25 mouse cellular contexts compared by ENCODE assay signal in genomic region chr1:131286803-131287202, GRCm38 (mm10). TPM values are rescaled to one million over a fixed set of nuclear protein-coding genes. Genes with fewer than 3 reads are reported as not detected.
DNase-seq lines count a peak whose midpoint lies in the region; ATAC-seq lines count a peak whose summit lies in the region.
"Had no signal": no experiment of that assay in that cellular context is flagged by ENCODE, and none has a peak within 500 bp of the region (broad histone marks: within the 10 kb centered on the region; RNA-seq: fewer than 3 reads in every experiment).

No protein-coding gene starts in this region.

- no peaks in the 10 kb centered on the region for H3K9me3 ChIP-seq in heart, embryonic 13.5 days
- H3K9me3 ChIP-seq in lung, embryonic 15.5 days, result no peaks in the 10 kb centered on the region
- no peaks in the 10 kb centered on the region for H3K9me3 ChIP-seq in midbrain, embryonic 11.5 days (ENCODE audit: control insufficient read depth, low read length)
- H3K9me3 ChIP-seq: embryonic facial prominence, embryonic 15.5 days; forebrain, embryonic 10.5 days; hindbrain, embryonic 12.5 days; limb, embryonic 10.5 days; neural tube, embryonic 13.5 days had no signal

- ATAC-seq in heart, embryonic 13.5 days (ENCODE audit: extremely low read depth, insufficient number of reproducible peaks, low FRiP score, low TSS enrichment), result no peak
- 0 out of 2 replicates have a peak, but pooled peaks have one; percentile 4 for ATAC-seq in lung, embryonic 15.5 days (ENCODE audit: borderline replicate concordance, extremely low read depth, low FRiP score, low TSS enrichment)
- peak; percentile 85 for ATAC-seq in megakaryocyte, adult 5-6 weeks (ENCODE audit: poor library complexity, severe bottlenecking)
- ATAC-seq in midbrain, embryonic 11.5 days (ENCODE audit: low FRiP score), result no peak
- ATAC-seq: inflammation-experienced regulatory T-cells, adult 6 months; Patski had no signal

- no peak overlapping the region for H3K4me2 ChIP-seq in heart, embryonic 13.5 days
- no peak overlapping the region for H3K4me2 ChIP-seq in lung, embryonic 15.5 days
- no peak overlapping the region for H3K4me2 ChIP-seq in midbrain, embryonic 11.5 days
- H3K4me2 ChIP-seq: embryonic facial prominence, embryonic 15.5 days; hindbrain, embryonic 12.5 days; neural tube, embryonic 13.5 days had no signal

- DNase-seq in heart, adult 8-10 months (ENCODE audit: low spot score), result no peak
- peak; percentile 61 for DNase-seq in NIH3T3 (ENCODE audit: low read depth)
- no peak for DNase-seq in right cerebral cortex, postnatal 10 days (ENCODE audit: low spot score in 2 of 2)
- no peak for DNase-seq in cerebellum, adult 11-12 months
- no peak for DNase-seq in midbrain, embryonic 11.5 days (ENCODE audit: low spot score, missing footprints)
- DNase-seq: adrenal gland, postnatal 25 days; cerebellum, adult 18-20 months; cerebellum, postnatal 25 days; gastrocnemius, adult 2 months; heart, postnatal 10 days; kidney, adult 8-10 months; kidney, postnatal 36 days; thymus, postnatal 25 days had no signal

- H3K9ac ChIP-seq in heart, embryonic 13.5 days, result 0 out of 2 replicates have a peak overlapping the region, but pooled peaks have one; percentile 5
- H3K9ac ChIP-seq in lung, embryonic 15.5 days, result no peak overlapping the region
- H3K9ac ChIP-seq in midbrain, embryonic 11.5 days (ENCODE audit: low read length), result no peak overlapping the region
- H3K9ac ChIP-seq: embryonic facial prominence, embryonic 15.5 days; hindbrain, embryonic 12.5 days; liver, embryonic 14.5 days; neural tube, embryonic 13.5 days had no signal

- peaks cover 19% of the 10 kb centered on the region for H3K4me1 ChIP-seq in heart, embryonic 13.5 days
- no peaks in the 10 kb centered on the region for H3K4me1 ChIP-seq in lung, embryonic 15.5 days
- no peaks in the 10 kb centered on the region for H3K4me1 ChIP-seq in midbrain, embryonic 11.5 days (ENCODE audit: control insufficient read depth, insufficient read depth, low read length)
- H3K4me1 ChIP-seq: embryonic facial prominence, embryonic 15.5 days; forebrain, embryonic 10.5 days; hindbrain, embryonic 12.5 days; limb, embryonic 10.5 days had no signal

- H3K36me3 ChIP-seq in heart, embryonic 13.5 days, result peaks cover 50% of the 10 kb centered on the region
- H3K36me3 ChIP-seq in lung, embryonic 15.5 days, result peaks cover 5% of the 10 kb centered on the region
- peaks cover 5% of the 10 kb centered on the region; the same call in 1 of the 2 replicates for H3K36me3 ChIP-seq in midbrain, embryonic 11.5 days (ENCODE audit: control insufficient read depth, insufficient read depth, low read length)

- WGBS in heart, embryonic 13.5 days, result 28% methylated on average over 5 of the region's 5 CpGs
- WGBS in lung, embryonic 15.5 days, result 53% methylated on average over 5 of the region's 5 CpGs
- WGBS in midbrain, embryonic 11.5 days, result 77% methylated on average over 5 of the region's 5 CpGs

- no peak overlapping the region for H3K4me3 ChIP-seq in heart, embryonic 13.5 days
- no peak overlapping the region for H3K4me3 ChIP-seq in lung, embryonic 15.5 days
- H3K4me3 ChIP-seq in midbrain, embryonic 11.5 days (ENCODE audit: low read depth, low read length), result no peak overlapping the region
- H3K4me3 ChIP-seq: embryonic facial prominence, embryonic 15.5 days; forebrain, embryonic 10.5 days; gastrocnemius, adult 2 months; hindbrain, embryonic 12.5 days; left cerebral cortex, adult 2 months; limb, embryonic 10.5 days; neural tube, embryonic 13.5 days had no signal

- H3K27me3 ChIP-seq in heart, embryonic 13.5 days (replicated peaks), result no peaks in the 10 kb centered on the region
- no peaks in the 10 kb centered on the region for H3K27me3 ChIP-seq in lung, embryonic 15.5 days
- no peaks in the 10 kb centered on the region for H3K27me3 ChIP-seq in midbrain, embryonic 11.5 days (ENCODE audit: control insufficient read depth, insufficient read depth, low read length)
- H3K27me3 ChIP-seq: embryonic facial prominence, embryonic 15.5 days; hindbrain, embryonic 12.5 days; neural tube, embryonic 13.5 days; Patski had no signal

- H3K27ac ChIP-seq in heart, embryonic 13.5 days (replicated peaks), result no peak overlapping the region
- H3K27ac ChIP-seq in lung, embryonic 15.5 days, result no peak overlapping the region
- no peak overlapping the region for H3K27ac ChIP-seq in midbrain, embryonic 11.5 days (ENCODE audit: low read depth, low read length)
- H3K27ac ChIP-seq: embryonic facial prominence, embryonic 15.5 days; forebrain, embryonic 10.5 days; gastrocnemius, adult 2 months; hindbrain, embryonic 12.5 days; left cerebral cortex, adult 2 months; limb, embryonic 10.5 days; liver, embryonic 14.5 days; neural tube, embryonic 13.5 days had no signal

RNA-seq across cellular contexts. Expression of gene Ikbke, which starts 7.4 kb away (rescaled TPM):
- polyA plus RNA-seq in heart, embryonic 13.5 days (2015; fragmentation: Nextera tagmentation; extraction: Ambion mirVana), result 2.4 and 2.8 TPM in 2 replicates
- total RNA-seq in heart, adult 8-10 months (2022), result 1 to 10 TPM in 3 of 4 experiments, under 1 TPM in 1; 0.95 to 1.4 (median 1.1) TPM
- 2.9 and 4.0 TPM in 2 replicates for polyA plus RNA-seq in lung, embryonic 15.5 days (2015; fragmentation: Nextera tagmentation; extraction: Ambion mirVana)
- total RNA-seq in megakaryocyte, adult 5-6 weeks (2015), result 18.6 and 28.4 TPM in 2 replicates
- 24.1 and 24.9 TPM in 2 replicates for total RNA-seq in megakaryocyte, adult 5-6 weeks (2017)
- polyA plus RNA-seq in midbrain, embryonic 11.5 days (2014; fragmentation: Nextera tagmentation; extraction: Ambion mirVana), result 0.55 and 0.57 TPM in 2 replicates

RNA-seq across cellular contexts. Expression of gene Rassf5, which starts 41.7 kb away (rescaled TPM):
- 14.9 and 18.2 TPM in 2 replicates for polyA plus RNA-seq in heart, embryonic 13.5 days (2015; fragmentation: Nextera tagmentation; extraction: Ambion mirVana)
- total RNA-seq in heart, adult 8-10 months (2022), result 1 to 10 TPM; 1.4 to 2.6 (median 1.5) TPM
- 4.2 and 6.5 TPM in 2 replicates for polyA plus RNA-seq in lung, embryonic 15.5 days (2015; fragmentation: Nextera tagmentation; extraction: Ambion mirVana)
- total RNA-seq in megakaryocyte, adult 5-6 weeks (2015), result 81.7 and 97.9 TPM in 2 replicates
- 99.6 and 110 TPM in 2 replicates for total RNA-seq in megakaryocyte, adult 5-6 weeks (2017)
- polyA plus RNA-seq in midbrain, embryonic 11.5 days (2014; fragmentation: Nextera tagmentation; extraction: Ambion mirVana), result 0.52 and 1.00 TPM in 2 replicates

Comparison
In these comparisons a context has a peak if more than half of its experiments do, and no peak if none do; other contexts are left out.
1. ATAC-seq: peak in lung, embryonic 15.5 days (single experiment) and megakaryocyte, adult 5-6 weeks (single experiment); none in heart, embryonic 13.5 days (single experiment) and midbrain, embryonic 11.5 days (single experiment).